Mouse (Mus musculus) hindbrain, embryonic 16.5 days (tissue): ENCODE data around the gene Micu2. TPM values are rescaled to one million over a fixed set of nuclear protein-coding genes. Genes with fewer than 3 reads are reported as not detected.

Experiments
- ATAC-seq: fragments of 200-750 bp; cut with Nextera tagmentation; 2 replicates; pipeline ENCODE4 v1.8.0; 2017; ENCODE audit warnings: moderate TSS enrichment, moderate library complexity
- H3K27ac ChIP-seq: fragments of 300-500 bp; sonication (generic); 2 replicates; pipeline ENCODE4 v1.5.1; 2014; ENCODE audit warnings: low read depth, mild to moderate bottlenecking, control low read depth, low read length, moderate library complexity
- H3K27me3 ChIP-seq: fragments of 300-500 bp; sonication (generic); replicated peaks from 2 replicates; pipeline ENCODE4 v1.6.1; 2014; ENCODE audit warnings: low read length; ENCODE audit not compliant: control insufficient read depth, insufficient read depth
- H3K36me3 ChIP-seq: fragments of 300-500 bp; sonication (generic); 2 replicates; pipeline ENCODE4 v1.6.1; 2014; ENCODE audit warnings: mild to moderate bottlenecking, low read length, moderate library complexity, mixed read lengths; ENCODE audit not compliant: control insufficient read depth, insufficient read depth
- H3K4me1 ChIP-seq: fragments of 300-500 bp; sonication (generic); 2 replicates; pipeline ENCODE4 v1.6.1; 2014; ENCODE audit warnings: low read depth, low read length; ENCODE audit not compliant: control insufficient read depth, insufficient read depth
- H3K4me2 ChIP-seq: fragments of 300-500 bp; sonication (generic); 2 replicates; pipeline ENCODE4 v1.6.1; 2014; ENCODE audit warnings: mild to moderate bottlenecking, low read length, control low read depth, moderate library complexity
- H3K4me3 ChIP-seq: fragments of 300-500 bp; sonication (generic); 2 replicates; pipeline ENCODE4 v1.5.1; 2014; ENCODE audit warnings: mild to moderate bottlenecking, low read length, control low read depth, moderate library complexity
- H3K9ac ChIP-seq: fragments of 300-500 bp; sonication (generic); 2 replicates; pipeline ENCODE4 v1.6.1; 2014; ENCODE audit warnings: low read depth, mild to moderate bottlenecking, control low read depth, low read length, moderate library complexity
- H3K9me3 ChIP-seq: fragments of 300-500 bp; sonication (generic); 2 replicates; pipeline ENCODE4 v1.6.1; 2014; ENCODE audit warnings: mild to moderate bottlenecking, low read length, moderate library complexity; ENCODE audit not compliant: control insufficient read depth
- WGBS: fragments of 180-500 bp; shearing (Covaris S2); extraction: QIAGEN DNeasy Blood & Tissue Kit; methylation state at CpG from one replicate; pipeline ENCODE4 v1.1.7; 2014; 5-methylcytosine and 5-hydroxymethylcytosine counted together
- polyA plus RNA-seq: library from polyadenylated mRNA; unstranded; fragments of >200 nt; fragmentation: Nextera tagmentation; extraction: Ambion mirVana; gene quantifications from 2 replicates; pipeline ENCODE4 v1.2.1, GENCODE M21; 2015

The Micu2 gene
- 70.4 and 78.7 TPM in 2 replicates for polyA plus RNA-seq

GRCm38 (mm10) chr14:57998526-57999401 is at the start of gene Micu2:
Gene Micu2, minus strand, starts transcription at chr14:57999262.
- H3K4me3 ChIP-seq: peak within 1 kb of the TSS; percentile 84
- H3K27me3 ChIP-seq: no peaks in the 10 kb centered on the region
- H3K9me3 ChIP-seq: no peaks in the 10 kb centered on the region
- peaks cover 7% of the 10 kb centered on the region for H3K4me1 ChIP-seq
- peak within 1 kb of the TSS; percentile 81 for H3K4me2 ChIP-seq
- H3K36me3 ChIP-seq: no peaks in the 10 kb centered on the region
- 3% methylated on average over 65 of the region's 76 CpGs for WGBS
- peak; percentile 99 for ATAC-seq
- H3K9ac ChIP-seq: peak within 1 kb of the TSS; percentile 90
- H3K27ac ChIP-seq: peak within 1 kb of the TSS; percentile 87

GRCm38 (mm10) chr14:58046639-58047284 is 47.7 kb upstream of the Micu2 start:
- WGBS: 85% methylated on average over 4 of the region's 4 CpGs
- H3K27me3 ChIP-seq: no peaks in the 10 kb centered on the region
- no peaks in the 10 kb centered on the region for H3K36me3 ChIP-seq
- H3K27ac ChIP-seq: no peak overlapping the region
- no peak for ATAC-seq
- H3K9me3 ChIP-seq: no peaks in the 10 kb centered on the region
- no peak overlapping the region for H3K4me2 ChIP-seq
- H3K4me3 ChIP-seq: no peak overlapping the region
- H3K4me1 ChIP-seq: no peaks in the 10 kb centered on the region
- H3K9ac ChIP-seq: no peak overlapping the region

DNA sequence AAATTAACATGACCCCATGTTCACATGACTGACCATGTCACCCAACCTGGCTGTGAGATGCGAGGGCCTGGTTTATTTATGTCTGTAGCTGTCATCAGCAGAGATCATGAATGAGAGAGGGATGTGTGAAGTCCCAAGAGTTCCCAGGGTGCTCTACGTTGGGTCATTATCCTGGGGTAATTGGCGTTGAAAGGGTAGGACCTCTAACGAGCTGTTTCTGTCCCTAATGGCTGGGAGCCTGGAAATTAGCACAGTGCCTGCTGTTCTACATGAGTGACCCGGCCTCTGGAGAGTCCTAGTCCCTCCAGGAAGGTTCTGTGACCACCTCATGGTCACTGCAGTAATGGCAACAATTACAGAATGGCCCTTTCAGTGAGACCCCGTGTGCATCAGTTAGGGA is 37.1 kb upstream of the Micu2 start:
- no peak overlapping the region for H3K9ac ChIP-seq
- no peaks in the 10 kb centered on the region for H3K9me3 ChIP-seq
- H3K4me3 ChIP-seq: no peak overlapping the region
- H3K36me3 ChIP-seq: no peaks in the 10 kb centered on the region
- no peaks in the 10 kb centered on the region; the same call in 1 of the 2 replicates for H3K27me3 ChIP-seq
- 26% methylated on average over 6 of the region's 6 CpGs for WGBS
- H3K27ac ChIP-seq: no peak overlapping the region
- no peaks in the 10 kb centered on the region for H3K4me1 ChIP-seq
- no peak overlapping the region for H3K4me2 ChIP-seq
- ATAC-seq: no peak

DNA sequence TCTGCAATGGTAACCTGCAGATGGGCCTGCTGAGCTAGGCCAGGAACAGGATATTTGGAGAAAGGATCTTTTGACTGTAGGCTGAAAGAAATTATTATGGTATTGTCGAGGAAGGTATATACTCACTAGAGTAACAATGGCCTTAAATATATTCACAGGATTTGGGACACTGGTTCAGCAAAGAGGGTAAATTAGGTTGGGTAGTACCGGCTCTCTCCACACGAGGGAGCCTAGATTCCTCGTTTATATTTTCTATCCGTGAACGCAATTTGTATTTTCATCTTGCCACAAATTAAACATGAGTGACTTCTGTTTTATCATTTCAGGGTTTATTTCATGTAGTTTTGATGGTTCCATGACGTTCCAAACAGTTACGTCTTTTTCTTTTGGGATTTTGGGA is 35.5 kb upstream of the Micu2 start:
- Histone ChIP-seq H3K4me1 (no peaks in the 10 kb centered on the region), H3K27me3 (no peaks in the 10 kb centered on the region; the same call in 1 of the 2 replicates), H3K9me3 (no peaks in the 10 kb centered on the region), H3K36me3 (no peaks in the 10 kb centered on the region), H3K4me3 (no peak overlapping the region), H3K4me2 (0 out of 2 replicates have a peak overlapping the region, but pooled peaks have one; percentile 39), H3K27ac (no peak overlapping the region), H3K9ac (no peak overlapping the region)
- ATAC-seq: peak; percentile 56; the same call in 1 of the 2 replicates
- WGBS: 12% methylated on average over 8 of the region's 8 CpGs

DNA sequence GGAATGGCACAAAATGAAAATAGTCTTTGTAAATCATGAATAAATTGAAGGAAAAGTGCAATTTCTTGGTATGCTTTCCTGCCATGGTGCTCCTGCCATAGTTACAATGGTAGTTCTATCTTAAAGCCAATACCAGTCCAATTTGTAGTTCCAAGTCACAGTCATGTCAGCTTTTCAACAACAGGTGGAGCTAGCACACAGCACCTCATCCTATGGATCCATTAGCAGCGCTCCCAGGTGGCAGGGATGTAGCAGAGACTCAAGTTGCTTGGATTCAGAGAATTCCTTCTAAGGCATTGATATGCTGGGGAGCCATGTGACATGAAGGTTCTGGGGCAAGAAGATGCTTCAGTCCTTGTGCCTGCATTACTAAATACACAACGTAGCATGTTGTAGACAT is 19.8 kb upstream of the Micu2 start:
- Histone ChIP-seq H3K36me3 (no peaks in the 10 kb centered on the region), H3K9me3 (no peaks in the 10 kb centered on the region), H3K9ac (no peak overlapping the region), H3K4me2 (no peak overlapping the region), H3K27me3 (no peaks in the 10 kb centered on the region), H3K4me1 (no peaks in the 10 kb centered on the region), H3K4me3 (no peak overlapping the region), H3K27ac (no peak overlapping the region)
- no peak for ATAC-seq
- WGBS: 39% methylated on average over 2 of the region's 2 CpGs

DNA sequence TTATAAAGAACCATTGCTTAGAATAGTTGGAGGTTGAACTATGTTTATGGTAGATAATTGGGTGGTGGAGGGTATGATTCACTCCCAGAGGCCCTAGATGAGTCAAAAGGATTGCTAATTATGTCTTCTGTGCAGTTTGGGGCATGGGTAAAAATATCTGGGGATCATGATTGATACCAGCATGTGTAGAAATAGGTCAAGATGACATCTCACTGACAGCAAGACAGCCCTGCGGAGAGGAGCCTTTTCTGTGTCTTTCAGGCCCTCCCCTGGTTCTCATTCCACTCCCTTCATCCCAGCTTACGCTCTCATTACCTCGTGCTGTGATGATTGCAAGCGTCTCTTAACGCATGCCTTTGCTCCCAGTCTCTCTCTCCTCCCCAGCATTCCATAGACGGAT is 4.8 kb upstream of the Micu2 start:
- 57% methylated on average over 6 of the region's 6 CpGs for WGBS
- no peaks in the 10 kb centered on the region for H3K9me3 ChIP-seq
- no peak for ATAC-seq
- H3K4me2 ChIP-seq: no peak overlapping the region
- H3K4me3 ChIP-seq: no peak overlapping the region
- H3K36me3 ChIP-seq: no peaks in the 10 kb centered on the region
- H3K27ac ChIP-seq: no peak overlapping the region
- H3K27me3 ChIP-seq: no peaks in the 10 kb centered on the region
- no peak overlapping the region for H3K9ac ChIP-seq
- no peaks in the 10 kb centered on the region for H3K4me1 ChIP-seq

DNA sequence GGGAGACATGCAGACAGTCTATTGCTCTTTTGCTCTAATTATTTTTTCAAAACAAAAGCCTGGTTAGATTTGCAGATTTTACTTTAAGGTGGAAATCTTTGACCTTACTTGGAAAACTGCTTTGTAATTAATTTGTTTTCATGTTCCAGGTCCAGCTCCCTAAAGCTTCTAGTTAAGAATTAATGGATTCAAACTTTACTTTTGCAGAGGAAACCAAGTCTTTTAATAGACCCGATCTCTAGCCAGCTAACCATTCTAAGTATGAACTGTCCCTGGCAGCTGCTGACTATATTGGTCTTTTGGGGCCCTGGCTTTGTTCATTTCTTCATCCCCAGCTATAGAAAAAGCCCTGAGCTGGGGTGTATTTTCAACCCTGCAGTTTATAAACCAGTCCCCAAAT is 3.1 kb upstream of the Micu2 start:
- no peak overlapping the region for H3K9ac ChIP-seq
- no peak overlapping the region for H3K4me2 ChIP-seq
- H3K36me3 ChIP-seq: no peaks in the 10 kb centered on the region
- no peak overlapping the region for H3K4me3 ChIP-seq
- no peak overlapping the region for H3K27ac ChIP-seq
- no peak for ATAC-seq
- H3K4me1 ChIP-seq: peaks cover 5% of the 10 kb centered on the region
- 83% methylated on average over 1 of the region's 1 CpGs for WGBS
- no peaks in the 10 kb centered on the region for H3K9me3 ChIP-seq
- no peaks in the 10 kb centered on the region for H3K27me3 ChIP-seq

- Histone ChIP-seq H3K9me3 (no peaks in the 10 kb centered on the region), H3K4me3 (peak overlapping the region; percentile 84), H3K27me3 (no peaks in the 10 kb centered on the region), H3K4me2 (peak overlapping the region; percentile 81), H3K4me1 (peaks cover 7% of the 10 kb centered on the region), H3K9ac (peak overlapping the region; percentile 7; the same call in 1 of the 2 replicates), H3K27ac (peak overlapping the region; percentile 46; the same call in 1 of the 2 replicates), H3K36me3 (no peaks in the 10 kb centered on the region)
- ATAC-seq: no peak
- WGBS: 25% methylated on average over 5 of the region's 5 CpGs
Observed at GRCm38 (mm10) chr14:57999402-57999734, 306 bp upstream of the Micu2 start.

GRCm38 (mm10) chr14:57997431-57997830 is 1.6 kb downstream of the Micu2 start:
- WGBS: 83% methylated on average over 1 of the region's 1 CpGs
- Histone ChIP-seq H3K36me3 (no peaks in the 10 kb centered on the region), H3K9ac (no peak overlapping the region), H3K4me1 (peaks cover 7% of the 10 kb centered on the region), H3K4me3 (no peak overlapping the region), H3K4me2 (no peak overlapping the region), H3K27ac (no peak overlapping the region), H3K27me3 (no peaks in the 10 kb centered on the region), H3K9me3 (no peaks in the 10 kb centered on the region)
- ATAC-seq: no peak
